Comparison of ENCODE assay signal across 8 mouse cellular contexts in genomic region chr2:93063347-93063746, GRCm38 (mm10). TPM values are rescaled to one million over a fixed set of nuclear protein-coding genes. Genes with fewer than 3 reads are reported as not detected.
DNase-seq lines count a peak whose midpoint lies in the region; ATAC-seq and TF ChIP-seq lines count a peak whose summit lies in the region.

No protein-coding gene starts in this region.

- DNase-seq in heart, postnatal 0 days (ENCODE audit: low spot score): no peak
- no peak for DNase-seq in heart, postnatal 25 days (ENCODE audit: low spot score)
- DNase-seq in A20 (ENCODE audit: low read depth, low spot score): peak; percentile 44
- DNase-seq in adrenal gland, postnatal 10 days: peak; percentile 75
- DNase-seq in embryonic facial prominence, embryonic 11.5 days (ENCODE audit: low spot score): peak; percentile 74
- DNase-seq in kidney, postnatal 0 days (ENCODE audit: low spot score): no peak
- DNase-seq in mesoderm, embryonic 11.5 days (ENCODE audit: low read depth, low spot score): peak; percentile 75
- peak; percentile 84 for DNase-seq in thymus, postnatal 4 days

- H3K4me2 ChIP-seq in heart, postnatal 0 days (ENCODE audit: low read depth, low read length): no peak overlapping the region
- H3K4me2 ChIP-seq in embryonic facial prominence, embryonic 11.5 days (ENCODE audit: low read depth, low read length): no peak overlapping the region
- H3K4me2 ChIP-seq in kidney, postnatal 0 days (ENCODE audit: low read length): no peak overlapping the region

- H3K9ac ChIP-seq in heart, postnatal 0 days (replicated peaks; ENCODE audit: low read depth, low read length): no peak overlapping the region
- no peak overlapping the region for H3K9ac ChIP-seq in embryonic facial prominence, embryonic 11.5 days (replicated peaks; ENCODE audit: low read length)
- H3K9ac ChIP-seq in kidney, postnatal 0 days (ENCODE audit: low read depth, low read length): no peak overlapping the region

- H3K36me3 ChIP-seq in heart, postnatal 0 days (replicated peaks; ENCODE audit: control insufficient read depth, insufficient read depth, low read length): no peaks in the 10 kb centered on the region
- no peaks in the 10 kb centered on the region for H3K36me3 ChIP-seq in embryonic facial prominence, embryonic 11.5 days (replicated peaks; ENCODE audit: control insufficient read depth, insufficient read depth, low read depth, low read length)
- no peaks in the 10 kb centered on the region for H3K36me3 ChIP-seq in kidney, postnatal 0 days (ENCODE audit: insufficient read depth, low read length)

- intact Hi-C loops in heart, postnatal 25 days (cut with DNase I): loop anchor here (1.0 kb wide), 1 partner anchor 159 kb away; no protein-coding TSS in a partner anchor

- TF ChIP-seq CTCF in heart, postnatal 0 days (IDR thresholded peaks at IDR 0.05; ENCODE audit: low read depth): peak; percentile 77
- TF ChIP-seq CTCF in kidney, postnatal 0 days (IDR thresholded peaks at IDR 0.05; ENCODE audit: low read depth): peak; percentile 87

- no peaks in the 10 kb centered on the region for H3K9me3 ChIP-seq in heart, postnatal 0 days (replicated peaks; ENCODE audit: control insufficient read depth, low read length)
- H3K9me3 ChIP-seq in embryonic facial prominence, embryonic 11.5 days (replicated peaks; ENCODE audit: control insufficient read depth, low read length): no peaks in the 10 kb centered on the region
- no peaks in the 10 kb centered on the region for H3K9me3 ChIP-seq in kidney, postnatal 0 days (replicated peaks; ENCODE audit: low read length)

- no peak overlapping the region for H3K4me3 ChIP-seq in heart, postnatal 0 days (ENCODE audit: low read depth, low read length)
- H3K4me3 ChIP-seq in embryonic facial prominence, embryonic 11.5 days (ENCODE audit: low read depth, low read length): no peak overlapping the region
- no peak overlapping the region for H3K4me3 ChIP-seq in kidney, postnatal 0 days (replicated peaks; ENCODE audit: low read depth, low read length)

- H3K27me3 ChIP-seq in heart, postnatal 0 days (ENCODE audit: control insufficient read depth, insufficient read depth, low read length): 0 out of 2 replicates have a peak, but pooled peaks cover 12% of the 10 kb centered on the region
- no peaks in the 10 kb centered on the region for H3K27me3 ChIP-seq in embryonic facial prominence, embryonic 11.5 days (ENCODE audit: control insufficient read depth, insufficient read depth, low read length)
- no peaks in the 10 kb centered on the region for H3K27me3 ChIP-seq in kidney, postnatal 0 days (ENCODE audit: insufficient read depth, low read length)

- no peak for TF ChIP-seq EP300 in heart, postnatal 0 days (IDR thresholded peaks at IDR 0.05; ENCODE audit: low read depth)

- no peak overlapping the region for H3K27ac ChIP-seq in heart, postnatal 0 days (ENCODE audit: low read depth)
- no peak overlapping the region for H3K27ac ChIP-seq in embryonic facial prominence, embryonic 11.5 days (replicated peaks; ENCODE audit: low read depth, low read length)
- no peak overlapping the region for H3K27ac ChIP-seq in kidney, postnatal 0 days

- no peak for ATAC-seq in heart, postnatal 0 days (ENCODE audit: insufficient read depth, low read depth)
- ATAC-seq in embryonic facial prominence, embryonic 11.5 days (replicated peaks; ENCODE audit: insufficient number of reproducible peaks, low FRiP score, low TSS enrichment, low read depth): no peak
- ATAC-seq in kidney, postnatal 0 days (replicated peaks; ENCODE audit: low FRiP score, low read depth): peak; percentile 59; the same call in 1 of the 2 replicates

- WGBS in heart, postnatal 0 days: 16% methylated on average over 2 of the region's 2 CpGs
- WGBS in embryonic facial prominence, embryonic 11.5 days: 24% methylated on average over 2 of the region's 2 CpGs
- WGBS in kidney, postnatal 0 days: 27% methylated on average over 2 of the region's 2 CpGs

- H3K4me1 ChIP-seq in heart, postnatal 0 days (ENCODE audit: control insufficient read depth, insufficient read depth): no peaks in the 10 kb centered on the region
- no peaks in the 10 kb centered on the region for H3K4me1 ChIP-seq in embryonic facial prominence, embryonic 11.5 days (ENCODE audit: control insufficient read depth, insufficient read depth, low read length)
- no peaks in the 10 kb centered on the region for H3K4me1 ChIP-seq in kidney, postnatal 0 days (replicated peaks; ENCODE audit: insufficient read depth, low read length)

RNA-seq across cellular contexts. Expression of gene Prdm11, which starts 17.4 kb away (rescaled TPM):
- 10.7 and 12.7 TPM in 2 replicates for total RNA-seq in heart, postnatal 0 days (2014; rRNA removed; ENCODE audit: low replicate concordance)
- polyA plus RNA-seq in heart, postnatal 0 days (2015; fragmentation: Nextera tagmentation; extraction: Ambion mirVana): 2.7 and 2.9 TPM in 2 replicates
- total RNA-seq in heart, postnatal 25 days (2021): 10 to 100 TPM in 1 of 2 experiments, 1 to 10 TPM in 1; 9.5 to 10.3 TPM
- total RNA-seq in adrenal gland, postnatal 10 days (2021): 10 to 100 TPM; 35.7 to 37.1 TPM
- polyA plus RNA-seq in embryonic facial prominence, embryonic 11.5 days (2014; fragmentation: Nextera tagmentation; extraction: Ambion mirVana): 1.8 and 2.7 TPM in 2 replicates
- 3.7 and 4.9 TPM in 2 replicates for polyA plus RNA-seq in kidney, postnatal 0 days (2015; fragmentation: Nextera tagmentation; extraction: Ambion mirVana)

Comparison
In these comparisons a context has a peak if more than half of its experiments do, and no peak if none do; other contexts are left out.
1. DNase-seq: peak in A20 (single experiment), adrenal gland, postnatal 10 days (single experiment), embryonic facial prominence, embryonic 11.5 days (single experiment), mesoderm, embryonic 11.5 days (single experiment) and thymus, postnatal 4 days (single experiment); none in heart, postnatal 0 days (single experiment), heart, postnatal 25 days (single experiment) and kidney, postnatal 0 days (single experiment).